Comparison of ENCODE assay signal across 13 mouse cellular contexts in the genomic region with DNA sequence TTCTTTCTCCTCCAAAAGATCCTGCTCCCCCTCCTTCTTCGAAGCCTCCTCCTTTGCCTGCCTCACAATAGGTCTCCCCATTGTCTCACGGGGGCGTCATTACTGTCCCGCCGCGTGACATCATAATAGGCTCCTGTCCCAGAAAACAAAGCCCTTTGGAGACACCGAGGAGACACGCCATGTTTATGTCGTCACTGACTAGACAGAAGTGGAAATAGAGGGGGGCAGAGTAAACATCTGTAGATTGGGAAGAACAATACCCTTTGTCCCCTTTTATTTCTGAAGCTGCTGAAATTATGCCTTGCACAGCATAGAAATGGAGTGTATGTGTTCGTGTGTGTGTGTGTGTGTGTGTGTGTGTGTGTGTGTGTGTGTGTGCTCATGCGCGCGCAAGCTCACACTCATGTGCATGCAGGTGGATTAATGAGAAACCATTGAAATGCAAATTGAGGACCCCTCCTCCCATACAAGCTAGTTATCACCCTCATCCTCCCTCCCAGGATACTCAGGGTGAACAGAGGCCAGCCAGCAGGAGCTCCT.
A peak's percentile ranks its signal among the peaks of the same experiment; 100 is the strongest.
DNase-seq lines count a peak whose midpoint lies in the region; ATAC-seq and TF ChIP-seq lines count a peak whose summit lies in the region.
"Had no signal": no experiment of that assay in that cellular context is flagged by ENCODE, and none has a peak within 500 bp of the region (broad histone marks: within the 10 kb centered on the region; RNA-seq: fewer than 3 reads in every experiment).

No protein-coding gene starts in this region.

- WGBS in hindbrain, embryonic 10.5 days = 6% methylated on average over 13 of the region's 13 CpGs
- 4% methylated on average over 13 of the region's 13 CpGs for WGBS in midbrain, postnatal 0 days
- WGBS in kidney, adult 2 months = 13% methylated on average over 13 of the region's 13 CpGs

- H3K4me3 ChIP-seq in hindbrain, embryonic 10.5 days = peak overlapping the region; percentile 44
- H3K4me3 ChIP-seq in midbrain, postnatal 0 days (ENCODE audit: low read depth, low read length) = no peak overlapping the region
- H3K4me3 ChIP-seq in kidney, adult 2 months (ENCODE audit: insufficient read depth, low read depth, low read length) = no peak overlapping the region
- H3K4me3 ChIP-seq: heart, embryonic 13.5 days; limb, embryonic 12.5 days had no signal

- DNase-seq in frontal cortex, postnatal 14 days (ENCODE audit: low spot score in 2 of 2) = no peak
- DNase-seq in embryo, embryonic 10 days (ENCODE audit: low spot score) = peak; percentile 58
- peak; percentile 72 for DNase-seq in hindbrain, embryonic 10.5 days (ENCODE audit: low spot score)
- DNase-seq in midbrain, postnatal 0 days (ENCODE audit: low spot score) = peak; percentile 49
- DNase-seq in urinary bladder, postnatal 25 days (ENCODE audit: low spot score) = no peak
- no peak for DNase-seq in spleen, adult 12 weeks (ENCODE audit: low spot score)
- DNase-seq in kidney, adult 2 months = no peak
- DNase-seq: kidney, adult 8-10 months; lung, postnatal 10 days had no signal

- H3K36me3 ChIP-seq in hindbrain, embryonic 10.5 days = 0 out of 2 replicates have a peak, but pooled peaks cover 5% of the 10 kb centered on the region
- H3K36me3 ChIP-seq in midbrain, postnatal 0 days (ENCODE audit: insufficient read depth, low read length) = no peaks in the 10 kb centered on the region
- no peaks in the 10 kb centered on the region for H3K36me3 ChIP-seq in kidney, adult 2 months (ENCODE audit: control insufficient read depth, insufficient read depth, low read length)
- H3K36me3 ChIP-seq: heart, embryonic 13.5 days; limb, embryonic 12.5 days had no signal

- no peak for TF ChIP-seq CTCF in midbrain, postnatal 0 days (IDR thresholded peaks at IDR 0.05)
- TF ChIP-seq CTCF in kidney, adult 2 months (conservative IDR thresholded peaks at IDR 0.05; ENCODE audit: insufficient read depth, insufficient read length, low read depth, low read length) = no peak

- peak overlapping the region; percentile 32 for H3K4me2 ChIP-seq in midbrain, postnatal 0 days (ENCODE audit: low read depth, low read length, poor library complexity, severe bottlenecking)
- H3K4me2 ChIP-seq: heart, embryonic 13.5 days; limb, embryonic 12.5 days had no signal

- no peaks in the 10 kb centered on the region for H3K9me3 ChIP-seq in hindbrain, embryonic 10.5 days
- H3K9me3 ChIP-seq in midbrain, postnatal 0 days (ENCODE audit: low read length) = no peaks in the 10 kb centered on the region
- H3K9me3 ChIP-seq: heart, embryonic 13.5 days; limb, embryonic 12.5 days had no signal

- peaks cover 28% of the 10 kb centered on the region for H3K27me3 ChIP-seq in hindbrain, embryonic 10.5 days (ENCODE audit: insufficient read depth, poor library complexity, severe bottlenecking)
- H3K27me3 ChIP-seq in midbrain, postnatal 0 days (ENCODE audit: insufficient read depth, low read length) = no peaks in the 10 kb centered on the region
- no peaks in the 10 kb centered on the region for H3K27me3 ChIP-seq in kidney, adult 2 months (replicated peaks; ENCODE audit: control insufficient read depth, insufficient read depth, low read length)

- ATAC-seq in frontal cortex, adult (ENCODE audit: low TSS enrichment) = peak; percentile 63; the same call in 1 of the 2 replicates
- ATAC-seq in midbrain, postnatal 0 days (ENCODE audit: low FRiP score) = peak; percentile 63

- 0 out of 2 replicates have a peak overlapping the region, but pooled peaks have one; percentile 9 for H3K9ac ChIP-seq in midbrain, postnatal 0 days (replicated peaks; ENCODE audit: low read length, poor library complexity, severe bottlenecking)
- H3K9ac ChIP-seq: heart, embryonic 13.5 days; limb, embryonic 12.5 days had no signal

- H3K4me1 ChIP-seq in hindbrain, embryonic 10.5 days (replicated peaks) = peaks cover 44% of the 10 kb centered on the region
- H3K4me1 ChIP-seq in midbrain, postnatal 0 days (ENCODE audit: insufficient read depth, low read length) = no peaks in the 10 kb centered on the region
- no peaks in the 10 kb centered on the region for H3K4me1 ChIP-seq in kidney, adult 2 months (ENCODE audit: control insufficient read depth, insufficient read depth, low read length)
- H3K4me1 ChIP-seq: heart, embryonic 13.5 days; limb, embryonic 12.5 days had no signal

- H3K27ac ChIP-seq in hindbrain, embryonic 10.5 days = peak overlapping the region; percentile 87
- peak overlapping the region; percentile 69 for H3K27ac ChIP-seq in midbrain, postnatal 0 days (ENCODE audit: low read depth, low read length)
- H3K27ac ChIP-seq in kidney, adult 2 months (ENCODE audit: insufficient read depth, low read depth, low read length) = no peak overlapping the region
- H3K27ac ChIP-seq: heart, embryonic 13.5 days; limb, embryonic 12.5 days; stomach, postnatal 0 days had no signal

- no peak for TF ChIP-seq POLR2A in kidney, adult 2 months (IDR thresholded peaks at IDR 0.05; ENCODE audit: low read depth, low read length)

Comparison
In these comparisons a context has a peak if more than half of its experiments do, and no peak if none do; other contexts are left out.
1. DNase-seq: peak in embryo, embryonic 10 days (single experiment), hindbrain, embryonic 10.5 days (single experiment) and midbrain, postnatal 0 days (single experiment); none in frontal cortex, postnatal 14 days (0 of 2), urinary bladder, postnatal 25 days (single experiment), spleen, adult 12 weeks (single experiment) and kidney, adult 2 months (single experiment).